Mouse (Mus musculus) adrenal gland, postnatal 10 days (tissue): ENCODE data around the gene Myom3. TPM values are rescaled to one million over a fixed set of nuclear protein-coding genes. Genes with fewer than 3 reads are reported as not detected.

Experiments
- DNase-seq: peaks from one replicate; pipeline ENCODE4 v3.0.0; 2021; ENCODE audit warnings: mixed read lengths
- total RNA-seq, 2 experiments: library from RNA; stranded (reverse); gene quantifications; 2 replicates each; pipeline ENCODE4 v1.2.3; 2021

Gene Myom3
- total RNA-seq, 2 experiments from 2014 or later = 4.2 to 15.1 TPM

GRCm38 (mm10) chr4:135814896-135815295 is 55.4 kb downstream of the Myom3 start:
- no peak for DNase-seq

GRCm38 (mm10) chr4:135816905-135817622 is 57.5 kb downstream of the Myom3 start:
- peak; percentile 74 for DNase-seq

GRCm38 (mm10) chr4:135818366-135818765 is 58.9 kb downstream of the Myom3 start:
- DNase-seq = no peak

- DNase-seq = peak; percentile 79
Measured at GRCm38 (mm10) chr4:135819826-135820526, 60.5 kb downstream of the Myom3 start.

- DNase-seq = no peak
Measured at GRCm38 (mm10) chr4:135821772-135822171, 62.3 kb downstream of the Myom3 start.

- DNase-seq = peak; percentile 70
Measured at GRCm38 (mm10) chr4:135823298-135823697, 63.8 kb downstream of the Myom3 start.

- DNase-seq = no peak
Measured at GRCm38 (mm10) chr4:135824254-135824653, 64.7 kb downstream of the Myom3 start.

GRCm38 (mm10) chr4:135828491-135828890 is 69.0 kb downstream of the Myom3 start:
- peak; percentile 91 for DNase-seq

GRCm38 (mm10) chr4:135832070-135832469 is 72.6 kb downstream of the Myom3 start:
- peak; percentile 51 for DNase-seq

GRCm38 (mm10) chr4:135833301-135834123 is 74.0 kb downstream of the Myom3 start:
- DNase-seq = no peak

- DNase-seq = no peak
Measured at GRCm38 (mm10) chr4:135834124-135834717, 74.7 kb downstream of the Myom3 start.

GRCm38 (mm10) chr4:135838925-135839292 is 79.4 kb downstream of the Myom3 start:
- DNase-seq = no peak

- no peak for DNase-seq
Measured at GRCm38 (mm10) chr4:135839293-135840011, 79.9 kb downstream of the Myom3 start.

GRCm38 (mm10) chr4:135844400-135844799 is 84.9 kb downstream of the Myom3 start:
- no peak for DNase-seq

- peak; percentile 84 for DNase-seq
Measured at GRCm38 (mm10) chr4:135847581-135847980, 88.1 kb downstream of the Myom3 start.

GRCm38 (mm10) chr4:135850411-135851095 is 91.0 kb downstream of the Myom3 start:
- no peak for DNase-seq

GRCm38 (mm10) chr4:135851942-135852341 is 92.4 kb downstream of the Myom3 start:
- no peak for DNase-seq

GRCm38 (mm10) chr4:135853987-135854546 is 94.6 kb downstream of the Myom3 start:
- DNase-seq = no peak

GRCm38 (mm10) chr4:135854630-135855029 is 95.1 kb downstream of the Myom3 start:
- no peak for DNase-seq

- no peak for DNase-seq
Measured at GRCm38 (mm10) chr4:135855080-135855479, 95.6 kb downstream of the Myom3 start.
